Mouse (Mus musculus): ENCODE results near the gene Ipo9.

- TF ChIP-seq CTCF (IDR thresholded peaks at IDR 0.05; ENCODE audit: low read depth) (no peak), EP300 (optimal IDR thresholded peaks at IDR 0.05) (no peak)
Observed at GRCm38 (mm10) chr1:135426645-135427044, 3.7 kb downstream of the Ipo9 start.

Data from stomach, postnatal 0 days (tissue).